Mouse (Mus musculus): ENCODE measurements around the gene Sparc.

- TF ChIP-seq CTCF (IDR thresholded peaks at IDR 0.05; ENCODE audit: extremely low read depth, insufficient read depth, insufficient read length, insufficient replicate concordance) (no peak), POLR2A (IDR thresholded peaks at IDR 0.05; ENCODE audit: low read depth, low read length) (no peak)
Measured at GRCm38 (mm10) chr11:55416609-55417265, 6.2 kb downstream of the Sparc start.
